Mouse (Mus musculus): ENCODE data around the gene Gtf2a1. TPM values are rescaled to one million over a fixed set of nuclear protein-coding genes. Genes with fewer than 3 reads are reported as not detected.
"Not testable (repeated sequence)": the region's sequence is repeated elsewhere in the genome, so short reads cannot be mapped to it uniquely, and the experiment has no call there.

Gtf2a1 gene
- polyA plus RNA-seq, 1 experiment from 2014 or later: 37.6 TPM

GRCm38 (mm10) chr12:91569255-91569654 lies 21.0 kb downstream of the Gtf2a1 start:
- Histone ChIP-seq H3K4me1 (ENCODE audit: control insufficient read depth, insufficient read depth, low read length) (no peaks in the 10 kb centered on the region), H3K27me3 (ENCODE audit: control insufficient read depth, insufficient read depth, low read length) (no peaks in the 10 kb centered on the region), H3K4me2 (replicated peaks; ENCODE audit: low read depth, low read length) (no peak overlapping the region), H3K27ac (ENCODE audit: low read length) (no peak overlapping the region), H3K9me3 (ENCODE audit: control insufficient read depth, low read depth, low read length) (no peaks in the 10 kb centered on the region), H3K9ac (replicated peaks; ENCODE audit: low read depth, low read length) (no peak overlapping the region), H3K4me3 (ENCODE audit: low read depth, low read length) (no peak overlapping the region), H3K36me3 (ENCODE audit: control insufficient read depth, insufficient read depth, low read length) (peaks cover 35% of the 10 kb centered on the region)
- 89% methylated on average over 3 of the region's 3 CpGs for WGBS
- ATAC-seq (ENCODE audit: insufficient number of reproducible peaks, insufficient read depth, low FRiP score, low read depth): no peak

- Histone ChIP-seq H3K36me3 (ENCODE audit: control insufficient read depth, insufficient read depth, low read length) (peaks cover 47% of the 10 kb centered on the region), H3K4me2 (replicated peaks; ENCODE audit: low read depth, low read length) (no peak overlapping the region), H3K4me1 (ENCODE audit: control insufficient read depth, insufficient read depth, low read length) (no peaks in the 10 kb centered on the region), H3K27me3 (ENCODE audit: control insufficient read depth, insufficient read depth, low read length) (no peaks in the 10 kb centered on the region), H3K9ac (replicated peaks; ENCODE audit: low read depth, low read length) (no peak overlapping the region), H3K4me3 (ENCODE audit: low read depth, low read length) (no peak overlapping the region), H3K9me3 (ENCODE audit: control insufficient read depth, low read depth, low read length) (no peaks in the 10 kb centered on the region), H3K27ac (ENCODE audit: low read length) (no peak overlapping the region)
- WGBS: 89% methylated on average over 4 of the region's 4 CpGs
- ATAC-seq (ENCODE audit: insufficient number of reproducible peaks, insufficient read depth, low FRiP score, low read depth): no peak
Measured at GRCm38 (mm10) chr12:91567145-91567544, 23.1 kb downstream of the Gtf2a1 start.

GRCm38 (mm10) chr12:91558152-91558551 lies 32.1 kb downstream of the Gtf2a1 start:
- H3K4me1 ChIP-seq (ENCODE audit: control insufficient read depth, insufficient read depth, low read length); H3K27me3 ChIP-seq (ENCODE audit: control insufficient read depth, insufficient read depth, low read length); H3K27ac ChIP-seq (ENCODE audit: low read length); H3K4me2 ChIP-seq (replicated peaks; ENCODE audit: low read depth, low read length); H3K9ac ChIP-seq (replicated peaks; ENCODE audit: low read depth, low read length); H3K9me3 ChIP-seq (ENCODE audit: control insufficient read depth, low read depth, low read length); ATAC-seq (ENCODE audit: insufficient number of reproducible peaks, insufficient read depth, low FRiP score, low read depth); H3K4me3 ChIP-seq (ENCODE audit: low read depth, low read length): not testable (repeated sequence)
- peaks cover 14% of the 10 kb centered on the region for H3K36me3 ChIP-seq (ENCODE audit: control insufficient read depth, insufficient read depth, low read length)
- 88% methylated on average over 4 of the region's 4 CpGs for WGBS

GRCm38 (mm10) chr12:91557358-91558005 lies 32.8 kb downstream of the Gtf2a1 start:
- ATAC-seq (ENCODE audit: insufficient number of reproducible peaks, insufficient read depth, low FRiP score, low read depth): peak; percentile 95
- not testable (repeated sequence) for H3K9ac ChIP-seq (replicated peaks; ENCODE audit: low read depth, low read length); H3K4me2 ChIP-seq (replicated peaks; ENCODE audit: low read depth, low read length); H3K4me3 ChIP-seq (ENCODE audit: low read depth, low read length); H3K4me1 ChIP-seq (ENCODE audit: control insufficient read depth, insufficient read depth, low read length); H3K27me3 ChIP-seq (ENCODE audit: control insufficient read depth, insufficient read depth, low read length); H3K27ac ChIP-seq (ENCODE audit: low read length); H3K36me3 ChIP-seq (ENCODE audit: control insufficient read depth, insufficient read depth, low read length); H3K9me3 ChIP-seq (ENCODE audit: control insufficient read depth, low read depth, low read length)
- WGBS: 82% methylated on average over 8 of the region's 8 CpGs

GRCm38 (mm10) chr12:91551773-91552526 lies 38.3 kb downstream of the Gtf2a1 start:
- Histone ChIP-seq H3K27ac (ENCODE audit: low read length) (no peak overlapping the region), H3K4me1 (ENCODE audit: control insufficient read depth, insufficient read depth, low read length) (no peaks in the 10 kb centered on the region), H3K27me3 (ENCODE audit: control insufficient read depth, insufficient read depth, low read length) (no peaks in the 10 kb centered on the region), H3K9ac (replicated peaks; ENCODE audit: low read depth, low read length) (no peak overlapping the region), H3K4me2 (replicated peaks; ENCODE audit: low read depth, low read length) (no peak overlapping the region), H3K9me3 (ENCODE audit: control insufficient read depth, low read depth, low read length) (no peaks in the 10 kb centered on the region), H3K4me3 (ENCODE audit: low read depth, low read length) (no peak overlapping the region), H3K36me3 (ENCODE audit: control insufficient read depth, insufficient read depth, low read length) (no peaks in the 10 kb centered on the region; the same call in 1 of the 2 replicates)
- WGBS: 48% methylated on average over 19 of the region's 19 CpGs
- peak; percentile 89 for ATAC-seq (ENCODE audit: insufficient number of reproducible peaks, insufficient read depth, low FRiP score, low read depth)

- H3K36me3 ChIP-seq (ENCODE audit: control insufficient read depth, insufficient read depth, low read length): no peaks in the 10 kb centered on the region
- WGBS: 68% methylated on average over 9 of the region's 9 CpGs
Measured at GRCm38 (mm10) chr12:91549471-91549870, 40.8 kb downstream of the Gtf2a1 start.

GRCm38 (mm10) chr12:91540202-91540601 lies 50.1 kb downstream of the Gtf2a1 start:
- no peaks in the 10 kb centered on the region for H3K36me3 ChIP-seq (ENCODE audit: control insufficient read depth, insufficient read depth, low read length)
- H3K27ac ChIP-seq (ENCODE audit: low read length): no peak overlapping the region
- no peaks in the 10 kb centered on the region for H3K27me3 ChIP-seq (ENCODE audit: control insufficient read depth, insufficient read depth, low read length)
- WGBS: 91% methylated on average over 7 of the region's 7 CpGs
- H3K4me2 ChIP-seq (replicated peaks; ENCODE audit: low read depth, low read length): no peak overlapping the region
- H3K4me3 ChIP-seq (ENCODE audit: low read depth, low read length): no peak overlapping the region
- H3K9me3 ChIP-seq (ENCODE audit: control insufficient read depth, low read depth, low read length): no peaks in the 10 kb centered on the region
- no peaks in the 10 kb centered on the region for H3K4me1 ChIP-seq (ENCODE audit: control insufficient read depth, insufficient read depth, low read length)
- no peak overlapping the region for H3K9ac ChIP-seq (replicated peaks; ENCODE audit: low read depth, low read length)
- no peak for ATAC-seq (ENCODE audit: insufficient number of reproducible peaks, insufficient read depth, low FRiP score, low read depth)

More at GRCm38 (mm10) chr12:91549471-91549870, 40.8 kb downstream of the Gtf2a1 start:
- no peaks in the 10 kb centered on the region for H3K4me1 ChIP-seq (ENCODE audit: control insufficient read depth, insufficient read depth, low read length)
- H3K27ac ChIP-seq (ENCODE audit: low read length): no peak overlapping the region
- H3K4me3 ChIP-seq (ENCODE audit: low read depth, low read length): no peak overlapping the region
- H3K9me3 ChIP-seq (ENCODE audit: control insufficient read depth, low read depth, low read length): no peaks in the 10 kb centered on the region
- no peak overlapping the region for H3K4me2 ChIP-seq (replicated peaks; ENCODE audit: low read depth, low read length)
- no peak for ATAC-seq (ENCODE audit: insufficient number of reproducible peaks, insufficient read depth, low FRiP score, low read depth)
- H3K9ac ChIP-seq (replicated peaks; ENCODE audit: low read depth, low read length): no peak overlapping the region
- H3K27me3 ChIP-seq (ENCODE audit: control insufficient read depth, insufficient read depth, low read length): no peaks in the 10 kb centered on the region

- Histone ChIP-seq H3K4me1 (ENCODE audit: control insufficient read depth, insufficient read depth, low read length) (no peaks in the 10 kb centered on the region), H3K27me3 (ENCODE audit: control insufficient read depth, insufficient read depth, low read length) (no peaks in the 10 kb centered on the region), H3K9me3 (ENCODE audit: control insufficient read depth, low read depth, low read length) (no peaks in the 10 kb centered on the region), H3K4me3 (ENCODE audit: low read depth, low read length) (no peak overlapping the region), H3K27ac (ENCODE audit: low read length) (no peak overlapping the region), H3K9ac (replicated peaks; ENCODE audit: low read depth, low read length) (no peak overlapping the region), H3K36me3 (ENCODE audit: control insufficient read depth, insufficient read depth, low read length) (no peaks in the 10 kb centered on the region), H3K4me2 (replicated peaks; ENCODE audit: low read depth, low read length) (no peak overlapping the region)
- 85% methylated on average over 6 of the region's 6 CpGs for WGBS
- no peak for ATAC-seq (ENCODE audit: insufficient number of reproducible peaks, insufficient read depth, low FRiP score, low read depth)
Measured at GRCm38 (mm10) chr12:91534514-91534913, 55.8 kb downstream of the Gtf2a1 start.

Measured in stomach, embryonic 14.5 days (tissue).